Mouse (Mus musculus): ENCODE results near the gene Trim61.

The Trim61 gene

DNA sequence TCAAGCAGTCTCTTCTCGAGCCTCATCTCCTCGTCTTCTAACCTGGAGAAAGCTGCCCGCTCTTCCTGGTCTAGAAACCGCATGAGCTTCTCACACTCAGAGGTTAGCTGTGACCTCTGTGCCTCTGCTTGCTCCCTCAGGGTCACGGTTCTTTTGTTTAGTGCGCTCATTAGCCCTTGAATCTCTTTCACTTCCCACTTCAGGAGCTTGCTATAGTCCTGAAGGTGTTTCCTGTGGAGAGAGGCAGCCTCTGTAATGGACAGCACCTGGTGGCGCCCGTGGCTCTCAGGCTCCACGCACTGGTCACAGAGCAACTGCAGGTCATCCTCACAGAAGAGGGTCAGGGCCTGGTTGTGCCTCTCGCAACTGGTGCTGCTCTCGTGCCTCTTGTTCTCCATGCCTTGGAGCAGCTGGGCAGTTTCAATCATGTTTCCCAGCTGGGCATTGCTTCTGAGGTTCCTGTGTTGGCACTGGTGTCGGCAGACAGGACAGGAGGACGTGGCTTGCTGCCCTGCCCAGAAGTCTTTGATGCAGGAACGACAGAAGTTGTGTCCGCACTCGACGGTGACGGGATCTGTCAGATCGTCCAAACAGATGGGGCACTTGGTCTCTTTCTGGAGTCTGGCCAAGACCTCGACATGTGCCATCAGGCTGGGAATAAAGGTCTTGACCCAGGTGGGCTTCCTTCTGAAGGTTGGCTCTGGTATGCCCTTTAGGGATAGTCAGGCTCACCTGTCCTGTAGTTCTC is 35.0 kb downstream of the Trim61 start:
- DNase-seq: no peak

Measured in lung, postnatal 10 days (tissue).